Mouse (Mus musculus): ENCODE measurements around the gene 4930435E12Rik.

GRCm38 (mm10) chr16:38772906-38773496, 55.5 kb downstream of the 4930435E12Rik start:
- TF ChIP-seq POLR2A (IDR thresholded peaks at IDR 0.05; ENCODE audit: insufficient read depth, low read depth, low read length) = no peak
- TF ChIP-seq EP300 (IDR thresholded peaks at IDR 0.05; ENCODE audit: insufficient read depth, low read depth, low read length) = no peak
